Mouse (Mus musculus) erythroblast, embryonic 14.5 days (primary cell): ENCODE results near the gene Klhdc2.

ENCODE experiments used
- GATA1 ChIP-seq: IDR thresholded peaks from 2 replicates; pipeline ENCODE4 v1.6.1; 2012; ENCODE audit warnings: low read length, inconsistent platforms, mixed read lengths
- TAL1 ChIP-seq: IDR thresholded peaks from 3 replicates; pipeline ENCODE4 v1.6.1; 2012; ENCODE audit warnings: low read length, inconsistent platforms, mixed read lengths

DNA sequence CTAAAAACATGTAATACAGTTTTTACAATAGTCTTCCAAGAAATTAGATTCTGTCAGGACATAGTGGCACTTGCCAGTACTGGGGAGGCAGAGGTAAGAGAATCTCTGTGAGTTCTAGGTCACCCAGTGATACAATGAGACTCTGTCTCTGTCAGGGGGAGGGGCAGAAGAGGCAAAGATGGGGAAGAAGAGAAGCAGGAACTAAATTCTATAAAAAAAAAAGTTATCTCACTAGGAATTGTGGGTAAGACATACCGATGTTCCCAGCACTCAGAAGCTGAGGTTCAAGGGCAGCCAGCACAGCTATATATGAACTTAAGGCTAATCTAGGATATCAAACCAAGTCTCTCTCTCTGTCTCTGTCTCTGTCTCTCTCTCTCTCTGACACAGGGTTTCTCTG lies 35.7 kb downstream of the Klhdc2 start:
- no peak for TF ChIP-seq GATA1
- TF ChIP-seq TAL1 = no peak
